Mouse (Mus musculus): ENCODE measurements around the gene Npr1. TPM values are rescaled to one million over a fixed set of nuclear protein-coding genes. Genes with fewer than 3 reads are reported as not detected.

The Npr1 gene
- polyA plus RNA-seq (2015; fragmentation: Illumina TruSeq; extraction: RNeasy Lipid Tissue Mini Kit (QIAGEN cat#74804); ENCODE audit: low read depth, low replicate concordance): 2.9 TPM

GRCm38 (mm10) chr3:90465686-90466310 lies at the start of gene Npr1:
TSS of gene Npr1 (minus strand) at chr3:90465866.

DNA sequence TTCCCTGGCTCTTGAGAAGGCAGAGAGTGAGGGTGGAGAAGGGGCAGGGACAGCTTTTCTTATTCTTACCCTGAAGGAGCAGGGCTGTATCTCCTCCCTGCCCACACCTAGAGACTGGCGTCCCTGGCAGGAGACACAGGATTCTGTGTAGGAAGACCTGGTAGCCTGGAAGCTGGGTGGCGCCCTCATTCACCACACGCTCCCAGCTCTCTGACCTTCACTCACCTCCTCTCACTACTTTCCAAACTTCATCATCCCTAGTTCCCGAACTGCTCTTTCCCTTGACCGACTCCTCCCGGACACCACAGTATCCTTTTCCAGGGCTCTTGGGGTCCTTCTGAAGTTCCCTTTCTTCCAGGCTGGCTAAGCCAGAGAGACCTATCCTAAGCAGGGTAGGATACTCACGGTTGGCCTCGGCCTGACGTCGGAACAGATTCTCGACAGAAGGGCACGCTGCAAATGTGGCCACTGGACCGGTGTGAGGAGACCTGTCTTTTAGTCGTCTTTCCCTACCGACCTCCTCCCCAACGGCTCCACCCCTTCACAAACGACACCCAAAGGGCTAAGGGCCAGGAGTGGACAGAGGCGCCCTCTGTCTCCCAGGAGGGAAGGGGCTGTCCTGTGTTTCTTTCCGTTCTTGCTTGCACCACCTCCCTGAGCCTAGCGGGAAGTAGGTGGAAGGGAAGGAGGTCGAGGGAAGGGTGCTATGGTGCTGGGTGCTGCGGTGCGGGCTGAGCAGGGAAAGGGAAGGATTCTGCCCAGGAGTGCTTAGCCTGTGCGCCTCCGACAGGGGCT lies 48.3 kb upstream of the Npr1 start, which contains the start of the genes S100a1 and S100a13:
S100a1 (minus strand) TSS at position 597 of the 795 bp plus-strand sequence.
S100a13 (plus strand) TSS at position 640 of the 795 bp plus-strand sequence.

DNA sequence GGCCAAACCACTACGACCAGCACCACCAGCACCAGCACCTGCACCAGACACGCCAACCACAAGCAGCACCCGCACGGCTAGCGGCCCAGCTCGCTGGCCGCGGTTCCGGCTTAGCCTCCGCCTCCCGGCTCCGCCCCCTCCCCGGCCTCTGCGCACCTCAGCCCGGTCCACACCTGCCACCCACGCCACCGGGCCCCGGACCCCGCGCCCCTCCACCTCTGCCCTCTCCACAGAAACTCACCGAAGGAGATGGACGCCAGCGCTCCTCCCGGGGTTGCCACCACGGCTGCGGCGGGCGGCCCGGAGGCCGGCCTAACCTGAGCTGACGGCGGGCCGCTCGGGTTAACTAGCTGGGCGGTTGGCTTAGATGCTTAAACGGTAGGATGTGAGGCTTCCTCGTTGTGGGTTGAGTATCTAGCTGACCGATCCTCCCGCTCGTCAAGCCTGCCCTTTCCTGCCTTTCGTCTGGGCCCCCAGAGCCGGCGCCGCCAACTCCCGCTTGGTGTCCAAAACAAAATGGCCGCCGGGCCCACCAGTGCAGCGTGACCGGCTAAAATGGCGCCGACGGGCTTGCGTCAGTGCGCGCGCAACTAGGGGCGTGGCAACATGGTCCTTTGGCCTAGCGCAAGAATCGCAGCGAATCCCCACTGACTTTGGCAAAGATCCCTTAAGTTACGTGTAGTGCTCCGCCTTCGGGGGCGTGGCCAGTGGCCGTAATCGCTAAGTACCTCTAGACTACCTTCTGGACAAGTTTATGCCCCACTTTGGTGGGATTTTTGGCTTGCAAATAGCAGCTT lies 43.5 kb upstream of the Npr1 start, which contains the start of gene Chtop:
Chtop (minus strand) TSS at position 549 of the 797 bp plus-strand sequence.

GRCm38 (mm10) chr3:90490696-90491256 lies 25.1 kb upstream of the Npr1 start, which contains the start of gene Snapin:
TSS of gene Snapin (minus strand) at chr3:90491033.

DNA sequence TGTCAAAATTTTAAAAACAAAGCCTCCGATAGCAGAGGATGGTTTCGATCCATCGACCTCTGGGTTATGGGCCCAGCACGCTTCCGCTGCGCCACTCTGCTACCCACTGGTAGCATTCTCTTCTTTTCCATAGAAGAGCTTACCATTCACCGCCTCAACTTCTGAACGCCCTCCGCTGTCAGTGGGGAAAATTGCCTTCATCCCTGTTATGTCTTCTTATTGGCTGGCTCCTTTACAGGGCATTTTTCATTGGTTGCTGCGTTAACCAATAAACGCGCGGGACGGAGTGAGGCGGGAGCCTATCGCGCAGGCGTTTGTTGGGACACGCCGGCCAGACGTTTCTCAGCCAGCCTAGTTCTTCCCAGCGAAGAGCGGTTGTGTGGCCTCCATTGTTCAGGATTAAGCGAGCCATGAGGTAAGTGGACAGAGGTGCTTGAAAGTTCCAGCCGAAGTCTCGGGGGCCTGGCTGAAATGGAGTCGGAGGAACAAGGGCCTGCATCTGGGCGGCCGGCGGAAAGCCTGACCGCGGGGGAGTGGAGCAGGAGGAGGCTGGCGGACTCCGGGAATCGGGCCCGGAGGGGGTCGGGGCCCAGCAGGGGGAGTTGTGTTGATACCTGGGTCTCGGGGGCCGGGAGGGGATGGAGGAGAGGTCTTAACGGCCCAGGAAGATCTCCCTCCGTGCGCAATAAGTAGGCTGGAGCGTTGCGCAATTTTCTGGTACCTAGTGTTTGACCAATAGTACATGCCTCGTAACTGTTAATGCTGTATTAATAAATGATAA lies 10.4 kb upstream of the Npr1 start, which contains the start of gene Ilf2:
Ilf2 (plus strand) TSS at position 296 of the 781 bp plus-strand sequence.

DNA sequence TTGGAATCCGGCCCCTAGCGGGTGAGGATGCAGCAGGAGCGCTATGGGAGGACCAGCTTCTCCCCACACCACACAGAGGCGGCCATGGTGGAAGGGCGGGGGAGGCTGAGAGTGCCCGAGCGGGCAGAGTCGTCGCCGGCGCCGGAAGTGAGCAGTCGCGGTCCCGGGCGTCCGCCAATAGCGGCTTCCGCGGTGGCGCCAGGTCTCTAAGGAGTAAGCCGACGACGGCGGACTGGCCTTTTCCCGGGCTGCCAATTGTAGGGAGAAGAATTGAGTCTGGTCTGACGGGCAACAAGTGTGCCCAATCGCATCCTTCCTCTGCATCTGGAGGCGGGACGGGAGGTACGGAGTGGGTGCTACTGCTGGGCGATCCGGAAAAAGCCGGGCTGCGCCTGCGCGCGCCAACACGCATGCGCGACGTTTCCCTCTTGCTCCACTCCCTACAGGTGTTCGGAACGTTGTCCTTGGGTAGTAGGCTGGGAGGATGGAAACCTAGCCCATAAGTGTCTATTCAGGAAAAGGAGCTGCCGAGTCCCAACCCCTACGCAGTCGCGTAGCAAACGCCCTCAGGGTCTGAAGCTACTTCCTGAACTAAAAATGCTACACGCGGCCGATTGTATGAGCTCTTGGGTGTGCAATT lies 32.2 kb downstream of the Npr1 start, which contains the start of gene Ints3:
Ints3 (minus strand) TSS at position 242 of the 640 bp plus-strand sequence.

Other genes with a start within 250 kb of the Npr1 start
- 74.3 TPM for gene Jtb, start 234.3 kb downstream of the Npr1 start, polyA plus RNA-seq (2015; fragmentation: Illumina TruSeq; extraction: RNeasy Lipid Tissue Mini Kit (QIAGEN cat#74804); ENCODE audit: low read depth, low replicate concordance)
- gene Creb3l4, start 222.4 kb downstream of the Npr1 start, polyA plus RNA-seq (2015; fragmentation: Illumina TruSeq; extraction: RNeasy Lipid Tissue Mini Kit (QIAGEN cat#74804); ENCODE audit: low read depth, low replicate concordance): 0.43 TPM
- gene Slc39a1, start 217.7 kb downstream of the Npr1 start, polyA plus RNA-seq (2015; fragmentation: Illumina TruSeq; extraction: RNeasy Lipid Tissue Mini Kit (QIAGEN cat#74804); ENCODE audit: low read depth, low replicate concordance): 38.5 TPM
- 26.1 TPM for gene Crtc2, start 211.7 kb downstream of the Npr1 start, polyA plus RNA-seq (2015; fragmentation: Illumina TruSeq; extraction: RNeasy Lipid Tissue Mini Kit (QIAGEN cat#74804); ENCODE audit: low read depth, low replicate concordance)
- 19.6 TPM for gene Dennd4b, start 200.7 kb downstream of the Npr1 start, polyA plus RNA-seq (2015; fragmentation: Illumina TruSeq; extraction: RNeasy Lipid Tissue Mini Kit (QIAGEN cat#74804); ENCODE audit: low read depth, low replicate concordance)
- gene Gatad2b, start 172.7 kb downstream of the Npr1 start, polyA plus RNA-seq (2015; fragmentation: Illumina TruSeq; extraction: RNeasy Lipid Tissue Mini Kit (QIAGEN cat#74804); ENCODE audit: low read depth, low replicate concordance): 30.8 TPM
- 5.1 TPM for gene Slc27a3, start 75.9 kb downstream of the Npr1 start, polyA plus RNA-seq (2015; fragmentation: Illumina TruSeq; extraction: RNeasy Lipid Tissue Mini Kit (QIAGEN cat#74804); ENCODE audit: low read depth, low replicate concordance)
- gene Ints3, start 32.2 kb downstream of the Npr1 start, polyA plus RNA-seq (2015; fragmentation: Illumina TruSeq; extraction: RNeasy Lipid Tissue Mini Kit (QIAGEN cat#74804); ENCODE audit: low read depth, low replicate concordance): 40.2 TPM
- 126 TPM for gene Ilf2, start 10.3 kb upstream of the Npr1 start, polyA plus RNA-seq (2015; fragmentation: Illumina TruSeq; extraction: RNeasy Lipid Tissue Mini Kit (QIAGEN cat#74804); ENCODE audit: low read depth, low replicate concordance)
- gene Snapin, start 25.2 kb upstream of the Npr1 start, polyA plus RNA-seq (2015; fragmentation: Illumina TruSeq; extraction: RNeasy Lipid Tissue Mini Kit (QIAGEN cat#74804); ENCODE audit: low read depth, low replicate concordance): 69.1 TPM
- gene Chtop, start 43.6 kb upstream of the Npr1 start, polyA plus RNA-seq (2015; fragmentation: Illumina TruSeq; extraction: RNeasy Lipid Tissue Mini Kit (QIAGEN cat#74804); ENCODE audit: low read depth, low replicate concordance): 185 TPM
- 248 TPM for gene S100a1, start 48.5 kb upstream of the Npr1 start, polyA plus RNA-seq (2015; fragmentation: Illumina TruSeq; extraction: RNeasy Lipid Tissue Mini Kit (QIAGEN cat#74804); ENCODE audit: low read depth, low replicate concordance)
- gene S100a13, start 48.6 kb upstream of the Npr1 start, polyA plus RNA-seq (2015; fragmentation: Illumina TruSeq; extraction: RNeasy Lipid Tissue Mini Kit (QIAGEN cat#74804); ENCODE audit: low read depth, low replicate concordance): 69.5 TPM
- gene S100a14, start 61.0 kb upstream of the Npr1 start, polyA plus RNA-seq (2015; fragmentation: Illumina TruSeq; extraction: RNeasy Lipid Tissue Mini Kit (QIAGEN cat#74804); ENCODE audit: low read depth, low replicate concordance): not detected
- gene S100a16, start 71.4 kb upstream of the Npr1 start, polyA plus RNA-seq (2015; fragmentation: Illumina TruSeq; extraction: RNeasy Lipid Tissue Mini Kit (QIAGEN cat#74804); ENCODE audit: low read depth, low replicate concordance): 176 TPM
- 2.3 TPM for gene S100a3, start 94.7 kb upstream of the Npr1 start, polyA plus RNA-seq (2015; fragmentation: Illumina TruSeq; extraction: RNeasy Lipid Tissue Mini Kit (QIAGEN cat#74804); ENCODE audit: low read depth, low replicate concordance)
- gene S100a2, start 124.4 kb upstream of the Npr1 start, polyA plus RNA-seq (2015; fragmentation: Illumina TruSeq; extraction: RNeasy Lipid Tissue Mini Kit (QIAGEN cat#74804); ENCODE audit: low read depth, low replicate concordance): not detected
- gene Gm42674, start 136.0 kb upstream of the Npr1 start, polyA plus RNA-seq (2015; fragmentation: Illumina TruSeq; extraction: RNeasy Lipid Tissue Mini Kit (QIAGEN cat#74804); ENCODE audit: low read depth, low replicate concordance): not detected
- 12.5 TPM for gene S100a4, start 137.9 kb upstream of the Npr1 start, polyA plus RNA-seq (2015; fragmentation: Illumina TruSeq; extraction: RNeasy Lipid Tissue Mini Kit (QIAGEN cat#74804); ENCODE audit: low read depth, low replicate concordance)
- gene S100a5, start 142.7 kb upstream of the Npr1 start, polyA plus RNA-seq (2015; fragmentation: Illumina TruSeq; extraction: RNeasy Lipid Tissue Mini Kit (QIAGEN cat#74804); ENCODE audit: low read depth, low replicate concordance): not detected
- gene S100a6, start 147.0 kb upstream of the Npr1 start, polyA plus RNA-seq (2015; fragmentation: Illumina TruSeq; extraction: RNeasy Lipid Tissue Mini Kit (QIAGEN cat#74804); ENCODE audit: low read depth, low replicate concordance): 43.2 TPM
- gene S100a7a, start 188.2 kb upstream of the Npr1 start, polyA plus RNA-seq (2015; fragmentation: Illumina TruSeq; extraction: RNeasy Lipid Tissue Mini Kit (QIAGEN cat#74804); ENCODE audit: low read depth, low replicate concordance): not detected
- 4.9 TPM for gene S100a8, start 203.1 kb upstream of the Npr1 start, polyA plus RNA-seq (2015; fragmentation: Illumina TruSeq; extraction: RNeasy Lipid Tissue Mini Kit (QIAGEN cat#74804); ENCODE audit: low read depth, low replicate concordance)
- 7.0 TPM for gene S100a9, start 229.9 kb upstream of the Npr1 start, polyA plus RNA-seq (2015; fragmentation: Illumina TruSeq; extraction: RNeasy Lipid Tissue Mini Kit (QIAGEN cat#74804); ENCODE audit: low read depth, low replicate concordance)

Measured in brain, adult 10 weeks (tissue).